Mouse (Mus musculus) embryonic facial prominence, embryonic 15.5 days (tissue): ENCODE measurements around the gene Cep57l1. TPM values are rescaled to one million over a fixed set of nuclear protein-coding genes. Genes with fewer than 3 reads are reported as not detected.

Experiments
- ATAC-seq: fragments of 200-750 bp; cut with Nextera tagmentation; 2 replicates; pipeline ENCODE4 v1.8.0; 2017; ENCODE audit warnings: low read depth, moderate TSS enrichment; ENCODE audit not compliant: insufficient number of reproducible peaks, low FRiP score, low TSS enrichment
- H3K27ac ChIP-seq: fragments of 300-500 bp; sonication (generic); replicated peaks from 2 replicates; pipeline ENCODE4 v1.5.1; 2015; ENCODE audit warnings: mild to moderate bottlenecking, inconsistent platforms
- H3K27me3 ChIP-seq: fragments of 300-500 bp; sonication (generic); 2 replicates; pipeline ENCODE4 v1.6.1; 2015; ENCODE audit warnings: inconsistent platforms
- H3K36me3 ChIP-seq: fragments of 300-500 bp; sonication (generic); 2 replicates; pipeline ENCODE4 v1.6.1; 2015; ENCODE audit warnings: mild to moderate bottlenecking, inconsistent platforms
- H3K4me1 ChIP-seq: fragments of 300-500 bp; sonication (generic); 2 replicates; pipeline ENCODE4 v1.6.1; 2015; ENCODE audit warnings: inconsistent platforms
- H3K4me2 ChIP-seq: fragments of 300-500 bp; sonication (generic); replicated peaks from 2 replicates; pipeline ENCODE4 v1.6.1; 2015; ENCODE audit warnings: mild to moderate bottlenecking, inconsistent platforms
- H3K4me3 ChIP-seq: fragments of 300-500 bp; sonication (generic); replicated peaks from 2 replicates; pipeline ENCODE4 v1.5.1; 2015; ENCODE audit warnings: mild to moderate bottlenecking, inconsistent platforms
- H3K9ac ChIP-seq: fragments of 300-500 bp; sonication (generic); 2 replicates; pipeline ENCODE4 v1.6.1; 2015; ENCODE audit warnings: inconsistent platforms
- H3K9me3 ChIP-seq: fragments of 300-500 bp; sonication (generic); replicated peaks from 2 replicates; pipeline ENCODE4 v1.6.1; 2016; ENCODE audit warnings: inconsistent platforms
- WGBS: fragments of 180-500 bp; shearing (Covaris S2); methylation state at CpG from one replicate; pipeline ENCODE4 v1.1.7; 2015; 5-methylcytosine and 5-hydroxymethylcytosine counted together
- polyA plus RNA-seq: library from polyadenylated mRNA; unstranded; fragments of >200 nt; fragmentation: Nextera tagmentation; extraction: Ambion mirVana; gene quantifications from 2 replicates; pipeline ENCODE4 v1.2.1, GENCODE M21; 2015

Cep57l1 gene
- polyA plus RNA-seq, 1 experiment from 2014 or later = 23.9 TPM

GRCm38 (mm10) chr10:41697040-41697439 lies 112.6 kb downstream of the Cep57l1 start:
- peak; percentile 43; the same call in 1 of the 2 replicates for ATAC-seq
- no peaks in the 10 kb centered on the region for H3K27me3 ChIP-seq

GRCm38 (mm10) chr10:41690978-41691377 lies 118.7 kb downstream of the Cep57l1 start:
- ATAC-seq = no peak; the same call in 1 of the 2 replicates
- Histone ChIP-seq H3K9ac (no peak overlapping the region), H3K27ac (no peak overlapping the region), H3K4me3 (no peak overlapping the region), H3K4me1 (peaks cover 5% of the 10 kb centered on the region; the same call in 1 of the 2 replicates), H3K27me3 (no peaks in the 10 kb centered on the region; the same call in 1 of the 2 replicates), H3K9me3 (0 out of 2 replicates have a peak, but pooled peaks cover 5% of the 10 kb centered on the region), H3K4me2 (no peak overlapping the region), H3K36me3 (no peaks in the 10 kb centered on the region)
- WGBS = 68% methylated on average over 4 of the region's 4 CpGs

More at GRCm38 (mm10) chr10:41697040-41697439, 112.6 kb downstream of the Cep57l1 start:
- no peaks in the 10 kb centered on the region for H3K36me3 ChIP-seq
- WGBS = 39% methylated on average over 11 of the region's 11 CpGs
- H3K4me2 ChIP-seq = no peak overlapping the region
- no peak overlapping the region for H3K9ac ChIP-seq
- H3K27ac ChIP-seq = peak overlapping the region; percentile 55; the same call in 1 of the 2 replicates
- H3K9me3 ChIP-seq = no peaks in the 10 kb centered on the region
- H3K4me3 ChIP-seq = no peak overlapping the region
- peaks cover 3% of the 10 kb centered on the region; the same call in 1 of the 2 replicates for H3K4me1 ChIP-seq

- 17% methylated on average over 24 of the region's 24 CpGs for WGBS
- no peak overlapping the region for H3K27ac ChIP-seq
Observed at GRCm38 (mm10) chr10:41689941-41690887, 119.5 kb downstream of the Cep57l1 start.

DNA sequence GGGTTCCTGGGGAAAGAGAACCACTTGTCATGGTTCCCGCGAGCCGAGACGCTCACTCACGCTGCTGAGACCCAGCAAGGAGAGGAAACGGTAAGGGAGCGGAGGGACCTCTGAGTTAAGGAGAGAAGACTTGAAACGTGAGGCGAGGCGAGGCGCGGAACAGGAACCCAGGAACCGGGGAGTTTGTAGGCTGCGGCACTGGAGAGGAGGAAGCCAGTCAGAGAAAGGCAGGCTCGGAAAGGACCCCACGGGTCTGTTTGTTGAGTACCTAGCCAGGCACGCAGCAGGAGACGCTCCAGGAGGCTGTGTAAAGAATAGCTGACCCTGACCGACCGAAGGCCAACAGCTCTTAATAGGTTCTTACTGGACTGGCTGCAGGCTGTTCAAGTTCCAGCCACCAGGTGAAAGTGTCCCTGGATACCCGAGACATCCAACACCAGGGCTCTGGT lies 125.1 kb downstream of the Cep57l1 start:
- H3K9ac ChIP-seq = no peak overlapping the region
- ATAC-seq = no peak
- H3K4me1 ChIP-seq = peaks cover 9% of the 10 kb centered on the region; the same call in 1 of the 2 replicates

More at GRCm38 (mm10) chr10:41689941-41690887, 119.5 kb downstream of the Cep57l1 start:
- 0 out of 2 replicates have a peak, but pooled peaks cover 5% of the 10 kb centered on the region for H3K9me3 ChIP-seq
- H3K27me3 ChIP-seq = no peaks in the 10 kb centered on the region; the same call in 1 of the 2 replicates
- H3K4me1 ChIP-seq = peaks cover 5% of the 10 kb centered on the region; the same call in 1 of the 2 replicates
- no peak for ATAC-seq
- H3K4me2 ChIP-seq = peak overlapping the region; percentile 69
- H3K9ac ChIP-seq = peak overlapping the region; percentile 26
- peak overlapping the region; percentile 39 for H3K4me3 ChIP-seq
- H3K36me3 ChIP-seq = no peaks in the 10 kb centered on the region

GRCm38 (mm10) chr10:41682546-41683393 lies 126.9 kb downstream of the Cep57l1 start:
- no peak overlapping the region for H3K27ac ChIP-seq
- H3K4me1 ChIP-seq = peaks cover 18% of the 10 kb centered on the region; the same call in 1 of the 2 replicates
- H3K36me3 ChIP-seq = no peaks in the 10 kb centered on the region
- H3K27me3 ChIP-seq = no peaks in the 10 kb centered on the region
- H3K9ac ChIP-seq = no peak overlapping the region
- H3K9me3 ChIP-seq = 0 out of 2 replicates have a peak, but pooled peaks cover 5% of the 10 kb centered on the region
- 40% methylated on average over 16 of the region's 16 CpGs for WGBS
- ATAC-seq = peak; percentile 37; the same call in 1 of the 2 replicates
- H3K4me3 ChIP-seq = no peak overlapping the region
- H3K4me2 ChIP-seq = no peak overlapping the region

More for the DNA sequence above, 125.1 kb downstream of the Cep57l1 start:
- Histone ChIP-seq H3K4me2 (peak overlapping the region; percentile 44), H3K36me3 (no peaks in the 10 kb centered on the region), H3K27ac (no peak overlapping the region), H3K27me3 (no peaks in the 10 kb centered on the region), H3K9me3 (0 out of 2 replicates have a peak, but pooled peaks cover 5% of the 10 kb centered on the region), H3K4me3 (peak overlapping the region; percentile 13)
- WGBS = 4% methylated on average over 21 of the region's 21 CpGs

- Histone ChIP-seq H3K9me3 (no peaks in the 10 kb centered on the region), H3K4me3 (peak overlapping the region; percentile 23), H3K27me3 (no peaks in the 10 kb centered on the region), H3K27ac (peak overlapping the region; percentile 12), H3K36me3 (no peaks in the 10 kb centered on the region), H3K4me2 (peak overlapping the region; percentile 50), H3K4me1 (peaks cover 13% of the 10 kb centered on the region; the same call in 1 of the 2 replicates), H3K9ac (no peak overlapping the region; the same call in 1 of the 2 replicates)
- ATAC-seq = peak; percentile 61; the same call in 1 of the 2 replicates
- 13% methylated on average over 18 of the region's 18 CpGs for WGBS
Observed at GRCm38 (mm10) chr10:41678746-41679360, 130.8 kb downstream of the Cep57l1 start.

GRCm38 (mm10) chr10:41677396-41677795 lies 132.3 kb downstream of the Cep57l1 start:
- 53% methylated on average over 8 of the region's 8 CpGs for WGBS
- Histone ChIP-seq H3K4me2 (no peak overlapping the region), H3K4me3 (no peak overlapping the region), H3K9ac (no peak overlapping the region), H3K27ac (no peak overlapping the region), H3K9me3 (no peaks in the 10 kb centered on the region), H3K27me3 (no peaks in the 10 kb centered on the region), H3K4me1 (peaks cover 10% of the 10 kb centered on the region; the same call in 1 of the 2 replicates), H3K36me3 (no peaks in the 10 kb centered on the region)
- no peak for ATAC-seq

DNA sequence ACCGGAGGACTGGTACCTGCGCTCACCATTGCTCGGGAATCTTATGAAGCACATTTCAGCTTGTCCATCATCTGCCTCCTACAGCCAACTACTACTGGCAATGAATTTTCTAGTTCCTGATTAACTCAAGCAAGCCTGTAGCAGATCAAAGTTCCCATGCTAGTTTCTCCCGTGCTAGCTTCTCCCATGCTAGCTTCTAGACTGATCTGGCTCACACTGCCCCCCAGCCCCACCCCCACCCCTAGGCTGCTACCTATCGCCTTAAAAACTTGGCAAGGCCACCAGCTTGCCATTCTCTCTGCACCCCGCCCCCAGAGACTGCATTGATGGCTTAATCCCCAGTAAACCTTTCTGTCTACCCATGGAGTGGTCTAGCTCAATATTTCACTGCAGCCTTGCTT lies 133.0 kb downstream of the Cep57l1 start:
- no peak overlapping the region for H3K27ac ChIP-seq
- ATAC-seq = no peak

GRCm38 (mm10) chr10:41675842-41676571 lies 133.7 kb downstream of the Cep57l1 start:
- 80% methylated on average over 6 of the region's 6 CpGs for WGBS

More for the DNA sequence above, 133.0 kb downstream of the Cep57l1 start:
- Histone ChIP-seq H3K9me3 (no peaks in the 10 kb centered on the region), H3K4me3 (no peak overlapping the region), H3K9ac (no peak overlapping the region), H3K36me3 (no peaks in the 10 kb centered on the region), H3K27me3 (no peaks in the 10 kb centered on the region), H3K4me2 (no peak overlapping the region), H3K4me1 (peaks cover 9% of the 10 kb centered on the region; the same call in 1 of the 2 replicates)
- 65% methylated on average over 6 of the region's 6 CpGs for WGBS

More at GRCm38 (mm10) chr10:41675842-41676571, 133.7 kb downstream of the Cep57l1 start:
- no peak overlapping the region for H3K9ac ChIP-seq
- H3K27ac ChIP-seq = no peak overlapping the region
- no peak overlapping the region for H3K4me3 ChIP-seq
- H3K4me1 ChIP-seq = peaks cover 9% of the 10 kb centered on the region; the same call in 1 of the 2 replicates
- no peaks in the 10 kb centered on the region for H3K9me3 ChIP-seq
- H3K4me2 ChIP-seq = no peak overlapping the region
- no peak for ATAC-seq
- no peaks in the 10 kb centered on the region for H3K27me3 ChIP-seq
- H3K36me3 ChIP-seq = no peaks in the 10 kb centered on the region
